Mouse (Mus musculus) heart, embryonic 15.5 days (tissue): ENCODE results near the gene Psmd3. TPM values are rescaled to one million over a fixed set of nuclear protein-coding genes. Genes with fewer than 3 reads are reported as not detected.

Experiments used
- ATAC-seq: fragments of 200-750 bp; cut with Nextera tagmentation; replicated peaks from 2 replicates; pipeline ENCODE4 v1.8.0; 2017; ENCODE audit warnings: low read depth, moderate TSS enrichment; ENCODE audit not compliant: insufficient number of reproducible peaks, insufficient read depth, low FRiP score
- H3K27ac ChIP-seq: fragments of 300-500 bp; sonication (generic); 2 replicates; pipeline ENCODE4 v1.5.1; 2015; ENCODE audit warnings: mild to moderate bottlenecking, inconsistent platforms
- H3K27me3 ChIP-seq: fragments of 300-500 bp; sonication (generic); 2 replicates; pipeline ENCODE4 v1.6.1; 2015; ENCODE audit warnings: inconsistent platforms
- H3K36me3 ChIP-seq: fragments of 300-500 bp; sonication (generic); 2 replicates; pipeline ENCODE4 v1.6.1; 2015; ENCODE audit warnings: mild to moderate bottlenecking, inconsistent platforms
- H3K4me1 ChIP-seq: fragments of 300-500 bp; sonication (generic); replicated peaks from 2 replicates; pipeline ENCODE4 v1.6.1; 2015; ENCODE audit warnings: inconsistent platforms
- H3K4me2 ChIP-seq: fragments of 300-500 bp; sonication (generic); 2 replicates; pipeline ENCODE4 v1.6.1; 2015; ENCODE audit warnings: inconsistent platforms, mild to moderate bottlenecking, moderate library complexity
- H3K4me3 ChIP-seq: fragments of 300-500 bp; sonication (generic); 2 replicates; pipeline ENCODE4 v1.5.1; 2015; ENCODE audit warnings: mild to moderate bottlenecking, inconsistent platforms
- H3K9ac ChIP-seq: fragments of 300-500 bp; sonication (generic); 2 replicates; pipeline ENCODE4 v1.6.1; 2015; ENCODE audit warnings: mild to moderate bottlenecking, inconsistent platforms
- H3K9me3 ChIP-seq: fragments of 300-500 bp; sonication (generic); replicated peaks from 2 replicates; pipeline ENCODE4 v1.6.1; 2016; ENCODE audit warnings: inconsistent platforms
- WGBS: fragments of 180-500 bp; shearing (Covaris S2); methylation state at CpG from one replicate; pipeline ENCODE4 v1.1.7; 2015; ENCODE audit warnings: mixed read lengths; 5-methylcytosine and 5-hydroxymethylcytosine counted together
- polyA plus RNA-seq: library from polyadenylated mRNA; unstranded; fragments of >200 nt; fragmentation: Nextera tagmentation; extraction: Ambion mirVana; gene quantifications from 2 replicates; pipeline ENCODE4 v1.2.1, GENCODE M21; 2015

Gene Psmd3
- polyA plus RNA-seq, 1 experiment from 2014 or later = 141 TPM

DNA sequence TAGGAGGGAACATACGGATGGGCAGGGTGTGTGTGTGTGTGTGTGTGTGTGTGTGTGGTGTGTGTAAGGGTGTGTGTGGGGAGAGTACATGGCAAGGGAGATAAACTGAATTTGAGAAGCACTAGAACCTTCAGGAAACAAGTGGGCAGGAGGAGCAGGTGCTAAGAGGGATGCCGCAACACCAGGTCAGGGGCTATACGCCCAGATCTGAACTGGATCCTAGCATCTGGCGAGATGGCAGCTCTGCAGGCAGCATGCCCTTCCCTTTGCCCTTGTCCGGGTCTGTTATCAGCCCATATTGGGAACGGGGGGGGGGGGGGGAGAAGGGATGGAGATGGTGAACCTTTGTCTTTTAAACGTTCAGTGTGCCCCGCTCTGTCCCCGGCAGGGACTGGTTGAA lies 56.6 kb downstream of the Psmd3 start:
- WGBS = 63% methylated on average over 9 of the region's 9 CpGs
- no peak for ATAC-seq
- Histone ChIP-seq H3K36me3 (no peaks in the 10 kb centered on the region), H3K27ac (0 out of 2 replicates have a peak overlapping the region, but pooled peaks have one; percentile 96), H3K4me3 (no peak overlapping the region), H3K27me3 (no peaks in the 10 kb centered on the region), H3K9ac (no peak overlapping the region), H3K9me3 (no peaks in the 10 kb centered on the region), H3K4me2 (no peak overlapping the region), H3K4me1 (peaks cover 34% of the 10 kb centered on the region)

DNA sequence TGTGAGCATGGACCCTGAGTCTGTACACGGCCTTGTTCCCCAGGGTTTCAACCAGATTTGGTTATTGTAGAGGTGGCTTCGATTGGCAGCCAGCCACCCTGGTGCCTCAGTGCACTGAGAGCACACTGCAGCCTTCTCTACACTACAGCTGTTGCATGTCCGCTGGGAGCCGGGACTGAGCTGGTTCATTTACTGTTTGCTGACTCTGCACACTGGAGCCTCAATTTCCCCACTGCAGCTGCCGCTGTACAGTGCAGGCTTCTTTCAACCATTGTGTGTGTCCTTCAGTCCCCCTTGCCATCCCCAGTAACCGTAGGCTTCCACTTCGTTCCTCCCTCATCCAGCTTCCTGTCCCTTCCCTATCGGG lies 57.7 kb downstream of the Psmd3 start:
- Histone ChIP-seq H3K9me3 (no peaks in the 10 kb centered on the region), H3K27ac (peak overlapping the region; percentile 96), H3K4me2 (peak overlapping the region; percentile 89), H3K4me3 (peak overlapping the region; percentile 79), H3K36me3 (no peaks in the 10 kb centered on the region), H3K4me1 (peaks cover 45% of the 10 kb centered on the region), H3K9ac (peak overlapping the region; percentile 88), H3K27me3 (no peaks in the 10 kb centered on the region)
- WGBS = 10% methylated on average over 8 of the region's 8 CpGs
- ATAC-seq = 0 out of 2 replicates have a peak, but pooled peaks have one; percentile 1

DNA sequence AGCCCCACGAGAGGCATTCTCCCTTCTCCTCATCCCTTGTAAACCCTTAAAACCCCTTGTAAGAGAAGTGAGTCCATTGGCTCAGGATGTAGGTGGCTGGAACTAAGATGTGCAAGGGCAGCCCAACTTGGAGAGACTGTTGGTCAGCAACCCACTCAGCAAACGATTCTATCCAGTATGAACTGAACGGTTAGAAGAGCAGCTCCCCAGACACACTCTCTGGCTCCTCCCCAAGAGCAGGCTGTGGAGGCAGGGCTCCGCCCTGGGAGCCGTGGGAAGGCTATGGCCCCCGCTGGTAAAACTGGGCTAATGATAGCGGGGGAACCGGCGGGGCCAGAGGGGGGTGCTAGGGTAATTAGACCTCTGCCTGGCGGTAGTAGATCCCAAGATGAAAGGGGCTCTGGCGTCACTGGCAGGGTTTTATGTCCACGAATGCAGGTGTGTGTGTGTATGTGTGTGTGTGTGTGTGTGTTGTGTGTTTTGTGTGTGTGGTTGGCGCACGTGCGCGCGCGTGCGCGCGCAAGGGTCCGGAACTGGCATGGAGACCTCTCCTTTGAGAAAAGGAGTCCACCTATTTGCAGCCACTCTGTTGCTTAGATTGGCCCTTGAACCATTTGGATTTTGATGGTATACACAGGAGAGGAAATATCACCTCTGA lies 58.2 kb downstream of the Psmd3 start, which contains the start of gene Thra:
Gene Thra, plus strand, starts transcription at position 246 of the 658 bp plus-strand sequence.
- Histone ChIP-seq H3K4me3 (peak within 1 kb of the TSS; percentile 79), H3K36me3 (no peaks in the 10 kb centered on the region), H3K4me2 (peak within 1 kb of the TSS; percentile 89), H3K4me1 (peaks cover 50% of the 10 kb centered on the region), H3K9ac (peak within 1 kb of the TSS; percentile 88), H3K27me3 (no peaks in the 10 kb centered on the region), H3K27ac (peak within 1 kb of the TSS; percentile 96), H3K9me3 (no peaks in the 10 kb centered on the region)
- peak; percentile 67 for ATAC-seq
- under 1% methylated on average over 22 of the region's 22 CpGs for WGBS

DNA sequence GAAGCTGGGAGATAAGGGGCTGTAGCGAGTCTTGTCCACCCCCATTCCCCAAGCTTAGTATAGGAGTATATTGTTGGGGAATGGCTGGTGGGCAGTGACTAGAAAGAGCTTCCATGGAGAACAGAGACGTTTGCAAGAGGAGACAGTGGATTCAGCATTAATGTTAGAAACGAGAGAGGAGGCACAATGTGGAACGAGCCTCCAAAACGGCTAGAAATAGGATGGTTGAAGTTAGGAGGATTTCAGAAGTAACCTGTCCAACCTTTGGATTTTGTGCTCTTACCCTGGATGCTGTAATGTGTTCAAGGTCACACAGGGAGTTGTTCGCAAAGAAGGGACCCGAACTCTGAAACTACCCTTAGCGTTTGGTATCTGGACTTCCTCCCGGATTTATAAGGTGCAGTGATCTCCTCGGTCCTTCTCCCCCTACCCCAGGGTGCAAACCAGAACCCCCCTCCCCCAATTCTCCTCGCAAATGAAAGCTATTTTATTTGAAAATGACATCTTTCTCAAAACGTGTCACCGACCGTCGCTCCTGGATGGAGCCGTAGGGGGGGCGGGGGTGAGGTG lies 58.8 kb downstream of the Psmd3 start:
- WGBS = under 1% methylated on average over 17 of the region's 17 CpGs

DNA sequence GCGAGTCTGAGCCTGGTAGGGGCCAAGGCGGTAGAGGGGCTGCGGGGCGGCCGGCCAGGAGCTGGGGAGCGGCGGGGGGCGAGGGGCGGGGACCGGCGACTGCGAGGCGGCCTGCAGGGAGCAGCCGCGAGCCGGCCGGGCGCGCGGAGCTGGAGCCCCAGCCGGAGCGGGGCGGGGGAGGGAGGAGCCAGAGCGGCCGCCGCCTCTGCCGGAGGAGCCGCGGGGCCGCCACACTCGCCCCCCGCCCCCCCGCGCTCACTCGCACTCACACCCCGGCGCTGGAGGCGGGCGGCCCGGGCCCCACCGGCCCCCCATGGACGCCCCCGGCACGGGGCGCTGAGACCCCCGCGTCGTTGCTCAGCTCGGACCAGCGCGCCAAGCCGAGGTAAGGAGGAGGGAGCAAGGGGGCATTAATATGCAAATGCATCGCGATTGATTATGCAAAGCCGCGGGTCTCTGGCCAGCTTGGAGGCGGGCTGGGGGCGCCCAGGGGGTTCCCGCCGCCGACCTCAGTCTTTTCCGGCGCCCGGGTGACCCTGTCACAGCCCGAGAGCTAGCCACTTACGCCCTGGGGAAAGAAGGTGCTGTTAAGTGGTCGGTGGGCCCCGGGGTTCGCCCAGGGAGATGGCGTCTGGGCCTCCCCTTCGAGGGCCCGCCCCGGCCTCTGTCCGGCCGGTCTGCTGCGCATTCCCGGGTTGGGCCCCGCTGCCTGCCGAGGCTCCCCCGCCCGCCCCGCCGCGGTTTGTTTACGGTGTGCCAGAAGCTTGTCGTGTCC lies 59.5 kb downstream of the Psmd3 start:
- under 1% methylated on average over 78 of the region's 86 CpGs for WGBS
- peak overlapping the region; percentile 89 for H3K4me2 ChIP-seq
- H3K4me3 ChIP-seq = peak overlapping the region; percentile 79
- H3K27ac ChIP-seq = peak overlapping the region; percentile 96
- H3K27me3 ChIP-seq = no peaks in the 10 kb centered on the region
- H3K4me1 ChIP-seq = peaks cover 63% of the 10 kb centered on the region
- H3K9me3 ChIP-seq = no peaks in the 10 kb centered on the region
- peak; percentile 76 for ATAC-seq
- no peaks in the 10 kb centered on the region for H3K36me3 ChIP-seq
- H3K9ac ChIP-seq = peak overlapping the region; percentile 88

More for the DNA sequence above, 58.8 kb downstream of the Psmd3 start:
- Histone ChIP-seq H3K9me3 (no peaks in the 10 kb centered on the region), H3K27me3 (no peaks in the 10 kb centered on the region), H3K27ac (peak overlapping the region; percentile 96), H3K4me3 (peak overlapping the region; percentile 79), H3K36me3 (no peaks in the 10 kb centered on the region), H3K9ac (peak overlapping the region; percentile 88), H3K4me1 (peaks cover 56% of the 10 kb centered on the region), H3K4me2 (peak overlapping the region; percentile 89)
- no peak for ATAC-seq

DNA sequence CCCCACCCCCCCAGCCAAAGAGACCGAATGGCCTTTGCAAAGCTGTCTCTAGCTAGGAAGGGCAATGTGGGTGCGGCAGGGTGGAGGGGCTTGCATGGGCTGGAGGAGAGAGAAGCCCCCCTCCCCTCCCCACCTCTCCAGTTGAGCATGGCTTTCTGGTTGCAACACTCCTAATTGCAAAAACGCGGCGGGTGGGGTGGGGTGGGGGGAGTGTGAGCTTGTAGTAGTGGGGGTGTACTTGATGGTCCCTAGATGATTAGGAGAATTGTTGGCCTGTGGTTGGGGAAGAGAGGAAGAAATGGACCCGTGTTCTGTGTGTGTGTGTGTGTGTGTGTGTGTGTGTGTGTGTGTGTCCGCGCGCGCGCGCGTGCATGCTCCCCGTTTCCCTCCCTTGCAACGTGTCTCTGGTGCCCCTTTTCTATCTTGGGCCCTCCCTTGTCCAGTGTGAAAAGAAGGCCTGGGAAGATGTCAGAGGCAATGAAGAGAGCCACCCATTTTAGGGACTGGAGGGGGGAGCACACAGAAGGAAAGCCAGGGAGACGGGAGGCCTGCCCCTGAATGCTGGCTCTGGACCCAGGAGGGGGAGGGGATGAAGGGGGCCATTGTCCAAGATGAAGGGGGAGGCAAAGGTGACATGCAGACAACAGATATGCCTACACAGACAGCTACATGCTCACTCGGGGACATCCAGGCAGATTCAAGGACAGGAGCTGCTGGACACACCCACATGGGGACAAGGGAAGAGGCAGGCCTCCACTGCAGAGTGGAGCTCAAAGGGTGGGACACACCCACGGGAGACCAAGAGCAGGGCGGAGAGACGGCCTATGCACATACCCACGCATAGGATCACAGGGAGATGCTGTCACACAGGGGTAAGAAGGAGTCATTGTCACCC lies 60.3 kb downstream of the Psmd3 start:
- H3K4me3 ChIP-seq = peak overlapping the region; percentile 79
- H3K36me3 ChIP-seq = no peaks in the 10 kb centered on the region
- H3K4me1 ChIP-seq = peaks cover 70% of the 10 kb centered on the region
- WGBS = 1% methylated on average over 21 of the region's 21 CpGs
- no peaks in the 10 kb centered on the region for H3K9me3 ChIP-seq
- H3K9ac ChIP-seq = peak overlapping the region; percentile 88
- peak overlapping the region; percentile 89 for H3K4me2 ChIP-seq
- H3K27ac ChIP-seq = peak overlapping the region; percentile 96
- H3K27me3 ChIP-seq = no peaks in the 10 kb centered on the region
- ATAC-seq = no peak

DNA sequence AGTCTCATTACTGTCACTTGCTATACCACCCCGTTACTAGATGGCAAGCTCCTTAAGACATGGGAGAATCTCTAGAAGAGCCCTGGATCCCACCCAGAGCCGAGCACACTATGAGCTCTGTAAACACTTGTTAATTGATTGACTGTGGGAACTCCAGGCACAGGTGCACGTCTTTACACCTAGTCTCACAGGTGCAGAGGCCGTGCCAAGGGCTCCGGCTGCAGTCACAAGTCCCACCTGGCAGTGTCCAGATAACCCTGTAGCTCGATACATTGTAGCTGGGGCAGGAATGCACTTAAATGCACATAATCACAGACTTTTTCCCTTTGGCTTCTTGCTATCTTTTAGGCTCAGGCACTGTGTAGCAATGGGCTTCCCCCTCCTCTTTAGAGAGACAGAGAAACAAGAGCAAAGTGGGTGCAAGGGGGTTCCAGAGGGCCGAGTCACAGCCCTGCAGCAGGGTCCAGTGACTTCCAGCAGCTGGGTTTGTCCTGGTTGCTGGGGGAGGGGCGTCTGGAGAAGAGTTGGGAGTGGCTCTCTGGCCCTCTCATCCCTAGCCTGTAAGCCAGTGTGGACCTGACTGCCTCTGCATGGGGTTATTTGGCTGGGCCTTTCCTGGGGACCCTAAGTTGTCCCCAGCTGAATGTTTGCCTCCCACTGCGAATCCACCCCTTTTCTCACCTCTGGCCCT lies 61.4 kb downstream of the Psmd3 start:
- Histone ChIP-seq H3K27me3 (no peaks in the 10 kb centered on the region), H3K9me3 (no peaks in the 10 kb centered on the region), H3K4me3 (peak overlapping the region; percentile 79), H3K9ac (peak overlapping the region; percentile 88), H3K27ac (peak overlapping the region; percentile 96), H3K36me3 (no peaks in the 10 kb centered on the region), H3K4me2 (peak overlapping the region; percentile 89), H3K4me1 (peaks cover 79% of the 10 kb centered on the region)
- peak; percentile 3; the same call in 1 of the 2 replicates for ATAC-seq
- WGBS = 6% methylated on average over 9 of the region's 9 CpGs

DNA sequence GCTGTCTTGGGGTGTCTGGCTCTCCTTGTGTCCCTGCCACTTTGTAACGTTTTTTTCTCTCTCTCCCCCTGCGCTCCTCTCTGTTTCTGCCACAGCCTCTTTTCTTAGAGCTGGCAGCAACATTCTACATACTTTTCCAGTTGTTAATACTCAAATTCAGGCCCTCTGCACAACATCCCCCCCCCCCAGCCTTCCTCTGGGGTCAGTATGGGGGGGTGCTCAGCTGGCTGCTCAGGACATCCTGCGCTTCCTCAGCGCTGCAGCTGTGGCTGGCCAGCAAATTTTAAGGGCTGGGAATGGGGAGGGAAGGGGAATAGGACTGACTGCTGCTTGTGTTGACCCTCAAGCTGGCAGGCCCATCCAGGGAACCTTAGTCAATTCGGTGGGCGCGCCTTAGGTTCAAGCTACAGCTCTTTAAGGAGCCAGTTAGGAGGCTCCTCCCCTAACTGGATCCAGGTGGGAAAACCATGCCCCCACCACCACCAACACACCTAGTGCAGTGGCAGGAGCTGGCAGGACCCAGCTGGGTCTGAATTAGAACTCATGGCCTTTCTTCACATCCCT lies 62.2 kb downstream of the Psmd3 start:
- Histone ChIP-seq H3K4me3 (peak overlapping the region; percentile 79), H3K36me3 (no peaks in the 10 kb centered on the region), H3K4me1 (peaks cover 80% of the 10 kb centered on the region), H3K4me2 (peak overlapping the region; percentile 89), H3K27ac (peak overlapping the region; percentile 96), H3K9ac (peak overlapping the region; percentile 88), H3K9me3 (no peaks in the 10 kb centered on the region), H3K27me3 (no peaks in the 10 kb centered on the region)
- ATAC-seq = no peak
- WGBS = 38% methylated on average over 7 of the region's 7 CpGs
